Mouse (Mus musculus) embryo, embryonic 10.5 days (tissue): Measurements from ENCODE around the gene Phactr2.

Experiments
- DNase-seq: peaks from one replicate; pipeline ENCODE4 v3.0.0-alpha.2; 2015; ENCODE audit warnings: low spot score

Gene Phactr2

GRCm38 (mm10) chr10:13168461-13168860 is 305.8 kb downstream of the Phactr2 start:
- no peak for DNase-seq

DNA sequence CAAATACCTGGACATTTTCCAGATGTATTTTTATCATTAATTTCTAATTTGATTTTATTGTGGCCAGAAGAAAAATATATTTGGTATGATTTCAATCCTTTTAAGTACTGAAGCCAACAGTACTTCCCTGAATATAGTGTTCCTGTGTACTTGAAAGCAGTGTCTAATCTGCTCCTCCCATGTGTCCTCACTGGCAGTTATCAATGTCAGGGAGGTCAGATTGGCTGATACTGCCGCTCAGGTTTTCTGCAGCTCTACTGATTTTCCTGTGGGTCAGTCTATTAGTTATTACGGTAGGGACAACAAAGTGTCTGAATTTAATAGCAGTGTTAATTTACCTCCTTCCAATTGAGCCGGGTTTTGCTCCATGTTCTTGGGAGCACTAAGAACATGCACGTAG is 312.2 kb downstream of the Phactr2 start:
- no peak for DNase-seq

- no peak for DNase-seq
These were observed 313.3 kb downstream of the Phactr2 start for GRCm38 (mm10) chr10:13160913-13161312.
